Mouse (Mus musculus): ENCODE results near the gene 4930516K23Rik. TPM values are rescaled to one million over a fixed set of nuclear protein-coding genes. Genes with fewer than 3 reads are reported as not detected.

Gene 4930516K23Rik
- total RNA-seq (2021) = not detected
- long read RNA-seq, experiment 1 = 0 reads
- long read RNA-seq, experiment 2 = 0 reads

GRCm38 (mm10) chr7:104061345-104061744, at the start of gene 4930516K23Rik:
Gene 4930516K23Rik (minus strand): TSS chr7:104061445.
- intact Hi-C loops (cut with DNase I; ENCODE audit: low total_unique reads) = no loop called here
- no peak for DNase-seq

GRCm38 (mm10) chr7:104104757-104104972, 43.4 kb upstream of the 4930516K23Rik start, which contains the start of gene Olfr646:
Gene Olfr646 (plus strand): TSS chr7:104104873.
- intact Hi-C loops (cut with DNase I; ENCODE audit: low total_unique reads) = no loop called here

GRCm38 (mm10) chr7:104103913-104104756, 42.9 kb upstream of the 4930516K23Rik start:
- intact Hi-C loops (cut with DNase I; ENCODE audit: low total_unique reads) = no loop called here
- DNase-seq = no peak

More at GRCm38 (mm10) chr7:104104757-104104972, 43.4 kb upstream of the 4930516K23Rik start, which contains the start of gene Olfr646:
- no peak for DNase-seq

GRCm38 (mm10) chr7:104085365-104085764, 24.1 kb upstream of the 4930516K23Rik start, which contains the start of gene Olfr645:
Gene Olfr645 (minus strand): TSS chr7:104085465.
- intact Hi-C loops (cut with DNase I; ENCODE audit: low total_unique reads) = no loop called here
- no peak for DNase-seq

- intact Hi-C loops (cut with DNase I; ENCODE audit: low total_unique reads) = no loop called here
- no peak for DNase-seq
Measured at GRCm38 (mm10) chr7:104071769-104072168, 10.5 kb upstream of the 4930516K23Rik start, which contains the start of gene Olfr644. Gene Olfr644 (minus strand): TSS chr7:104071869.

DNA sequence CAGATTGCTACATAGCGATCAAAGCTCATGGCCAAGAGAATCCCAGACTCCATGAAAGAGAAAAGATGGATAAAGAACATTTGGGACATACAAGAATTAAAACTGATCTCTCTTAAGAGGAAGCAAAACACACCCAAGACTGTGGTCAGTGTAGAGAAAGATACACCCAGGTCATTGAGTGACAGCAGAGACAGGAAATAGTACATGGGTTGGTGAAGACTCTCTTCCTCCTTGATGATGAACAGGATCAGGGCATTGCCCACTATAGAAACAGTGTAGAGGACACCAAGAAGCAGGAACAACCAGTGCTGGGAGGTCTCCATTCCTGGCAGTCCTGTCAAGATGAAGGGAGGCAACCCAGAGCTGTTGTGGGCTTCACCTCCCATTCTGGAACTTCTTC, 2.0 kb downstream of the 4930516K23Rik start:
- intact Hi-C loops (cut with DNase I; ENCODE audit: low total_unique reads) = loop anchor here (10.0 kb wide), 1 partner anchor 1756 kb away; the partner anchor contains the start of gene Mrpl17
- DNase-seq = no peak

DNA sequence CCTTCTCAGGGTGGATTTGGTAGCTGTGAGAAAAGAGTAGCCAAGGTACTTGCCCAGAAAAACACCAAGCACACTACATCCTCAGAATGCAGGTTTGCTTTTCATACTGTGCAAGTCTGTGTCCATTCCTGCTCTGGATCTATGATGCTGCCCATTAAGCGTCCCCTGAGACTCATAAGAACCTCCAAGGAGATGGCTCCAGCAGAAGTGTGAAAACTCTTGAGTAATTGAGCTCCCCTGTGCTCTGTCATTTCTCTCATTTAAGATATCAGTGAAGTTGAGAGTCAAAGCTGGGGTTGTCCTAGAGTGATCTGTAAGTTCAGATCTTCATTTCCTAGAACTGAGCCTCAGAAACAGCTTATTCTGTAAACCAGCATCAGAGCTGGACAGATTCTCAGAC, 8.7 kb downstream of the 4930516K23Rik start, which contains the start of gene Olfr642:
Olfr642 (minus strand) TSS at position 101 of the 400 bp plus-strand sequence.
- intact Hi-C loops (cut with DNase I; ENCODE audit: low total_unique reads) = loop anchor here (10.0 kb wide), 1 partner anchor 1762 kb away; the partner anchor contains the start of gene Mrpl17
- no peak for DNase-seq

DNA sequence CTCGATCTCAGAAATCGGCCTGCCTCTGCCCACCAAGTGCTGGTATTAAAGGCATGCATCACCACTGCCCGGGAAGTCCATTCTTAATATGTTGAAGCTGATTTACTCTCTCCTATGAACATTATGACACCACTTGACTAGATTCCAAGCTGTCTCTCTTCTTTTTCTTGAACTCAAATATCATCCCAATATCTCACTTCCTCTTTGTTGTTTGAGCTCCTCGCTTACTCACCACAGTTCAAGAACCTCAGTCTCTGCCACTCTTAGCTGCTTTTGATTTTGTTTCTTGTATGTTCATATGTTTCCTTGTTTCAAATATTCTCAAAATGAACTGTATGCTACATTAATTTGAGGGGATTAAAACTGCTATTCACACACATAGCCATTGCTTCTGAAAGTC, 10.5 kb downstream of the 4930516K23Rik start:
- intact Hi-C loops (cut with DNase I; ENCODE audit: low total_unique reads) = loop anchor here (10.0 kb wide), 1 partner anchor 1764 kb away; the partner anchor contains the start of gene Mrpl17
- no peak for DNase-seq

GRCm38 (mm10) chr7:104035145-104035544, 26.1 kb downstream of the 4930516K23Rik start, which contains the start of gene Olfr641:
Gene Olfr641 (plus strand): TSS chr7:104035445.
- intact Hi-C loops (cut with DNase I; ENCODE audit: low total_unique reads) = no loop called here
- DNase-seq = no peak

- intact Hi-C loops (cut with DNase I; ENCODE audit: low total_unique reads) = no loop called here
- DNase-seq = no peak
Measured at GRCm38 (mm10) chr7:104026978-104027377, 34.3 kb downstream of the 4930516K23Rik start.

GRCm38 (mm10) chr7:104025473-104025872, 35.8 kb downstream of the 4930516K23Rik start, which contains the start of gene Olfr640:
Gene Olfr640 (minus strand): TSS chr7:104025573.
- DNase-seq = no peak
- intact Hi-C loops (cut with DNase I; ENCODE audit: low total_unique reads) = no loop called here

GRCm38 (mm10) chr7:104021651-104022050, 39.6 kb downstream of the 4930516K23Rik start:
- intact Hi-C loops (cut with DNase I; ENCODE audit: low total_unique reads) = no loop called here
- no peak for DNase-seq

- intact Hi-C loops (cut with DNase I; ENCODE audit: low total_unique reads) = no loop called here
- no peak for DNase-seq
Measured at GRCm38 (mm10) chr7:104018953-104019352, 42.3 kb downstream of the 4930516K23Rik start.

GRCm38 (mm10) chr7:104017203-104017602, 44.0 kb downstream of the 4930516K23Rik start, which contains the start of gene Olfr639:
Gene Olfr639 (minus strand): TSS chr7:104017303.
- DNase-seq = no peak
- intact Hi-C loops (cut with DNase I; ENCODE audit: low total_unique reads) = no loop called here

Other genes starting within 250 kb of the 4930516K23Rik start
- gene Hbb-bt, start 247.4 kb downstream of the 4930516K23Rik start, total RNA-seq (2021) = 100 to 1,000 TPM; 114 to 127 TPM
- 1,000 to 10,000 TPM; 1,097 to 1,122 TPM for gene Hbb-bs, start 233.3 kb downstream of the 4930516K23Rik start, total RNA-seq (2021)
- not detected for gene Hbb-bh2, start 220.9 kb downstream of the 4930516K23Rik start, total RNA-seq (2021)
- gene Hbb-bh1, start 218.3 kb downstream of the 4930516K23Rik start, total RNA-seq (2021) = not detected
- not detected for gene Hbb-y, start 208.2 kb downstream of the 4930516K23Rik start, total RNA-seq (2021)
- gene Olfr66, start 175.2 kb downstream of the 4930516K23Rik start, total RNA-seq (2021) = not detected
- gene Olfr64, start 167.0 kb downstream of the 4930516K23Rik start, total RNA-seq (2021) = not detected
- not detected for gene Olfr65, start 158.0 kb downstream of the 4930516K23Rik start, total RNA-seq (2021)
- gene Olfr631, start 132.6 kb downstream of the 4930516K23Rik start, total RNA-seq (2021) = not detected
- not detected for gene Olfr632, start 127.1 kb downstream of the 4930516K23Rik start, total RNA-seq (2021)
- not detected for gene Olfr633, start 117.0 kb downstream of the 4930516K23Rik start, total RNA-seq (2021)
- not detected for gene Olfr635, start 90.3 kb downstream of the 4930516K23Rik start, total RNA-seq (2021)
- not detected for gene Olfr638, start 62.7 kb downstream of the 4930516K23Rik start, total RNA-seq (2021)
- not detected for gene Olfr639, start 44.1 kb downstream of the 4930516K23Rik start, total RNA-seq (2021)
- gene Olfr640, start 35.9 kb downstream of the 4930516K23Rik start, total RNA-seq (2021) = not detected
- not detected for gene Olfr641, start 26.0 kb downstream of the 4930516K23Rik start, total RNA-seq (2021)
- gene Olfr642, start 8.8 kb downstream of the 4930516K23Rik start, total RNA-seq (2021) = not detected
- gene Olfr644, start 10.4 kb upstream of the 4930516K23Rik start, total RNA-seq (2021) = not detected
- gene Olfr645, start 24.0 kb upstream of the 4930516K23Rik start, total RNA-seq (2021) = not detected
- not detected for gene Olfr646, start 43.4 kb upstream of the 4930516K23Rik start, total RNA-seq (2021)
- gene Ubqln5, start 68.4 kb upstream of the 4930516K23Rik start, total RNA-seq (2021) = not detected
- not detected for gene Olfr643, start 76.0 kb upstream of the 4930516K23Rik start, total RNA-seq (2021)
- not detected for gene Ubqln3, start 81.8 kb upstream of the 4930516K23Rik start, total RNA-seq (2021)
- gene Ubqlnl, start 89.1 kb upstream of the 4930516K23Rik start, total RNA-seq (2021) = not detected
- not detected for gene Olfm5, start 103.4 kb upstream of the 4930516K23Rik start, total RNA-seq (2021)
- gene Olfr648, start 121.9 kb upstream of the 4930516K23Rik start, total RNA-seq (2021) = not detected
- not detected for gene Olfr649, start 134.5 kb upstream of the 4930516K23Rik start, total RNA-seq (2021)
- gene Trim6, start 157.3 kb upstream of the 4930516K23Rik start, total RNA-seq (2021) = under 1 TPM; 0.18 to 0.31 TPM
- gene Trim34a, start 183.0 kb upstream of the 4930516K23Rik start, total RNA-seq (2021) = 1 to 10 TPM; 1.1 to 1.4 TPM
- under 1 TPM; 0.55 to 0.62 TPM for gene Trim5, start 226.6 kb upstream of the 4930516K23Rik start, total RNA-seq (2021)